Mouse (Mus musculus) CD4-positive, CD25-positive, alpha-beta regulatory T cell, adult 4 months (primary cell): Measurements from ENCODE around the gene Spata13. TPM values are rescaled to one million over a fixed set of nuclear protein-coding genes. Genes with fewer than 3 reads are reported as not detected.

Experiments used
- ATAC-seq: one replicate; pipeline ENCODE4 v1.8.0; 2017
- polyA plus RNA-seq, 2 experiments: library from polyadenylated mRNA; unstranded; fragments of 100-300 nt; shearing (Covaris generic); gene quantifications; one replicate each; pipeline ENCODE4 v1.2.1; 2017

The Spata13 gene
- 100 to 1,000 TPM in 1 of 2 experiments, 10 to 100 TPM in 1; 90.7 to 146 TPM for polyA plus RNA-seq

DNA sequence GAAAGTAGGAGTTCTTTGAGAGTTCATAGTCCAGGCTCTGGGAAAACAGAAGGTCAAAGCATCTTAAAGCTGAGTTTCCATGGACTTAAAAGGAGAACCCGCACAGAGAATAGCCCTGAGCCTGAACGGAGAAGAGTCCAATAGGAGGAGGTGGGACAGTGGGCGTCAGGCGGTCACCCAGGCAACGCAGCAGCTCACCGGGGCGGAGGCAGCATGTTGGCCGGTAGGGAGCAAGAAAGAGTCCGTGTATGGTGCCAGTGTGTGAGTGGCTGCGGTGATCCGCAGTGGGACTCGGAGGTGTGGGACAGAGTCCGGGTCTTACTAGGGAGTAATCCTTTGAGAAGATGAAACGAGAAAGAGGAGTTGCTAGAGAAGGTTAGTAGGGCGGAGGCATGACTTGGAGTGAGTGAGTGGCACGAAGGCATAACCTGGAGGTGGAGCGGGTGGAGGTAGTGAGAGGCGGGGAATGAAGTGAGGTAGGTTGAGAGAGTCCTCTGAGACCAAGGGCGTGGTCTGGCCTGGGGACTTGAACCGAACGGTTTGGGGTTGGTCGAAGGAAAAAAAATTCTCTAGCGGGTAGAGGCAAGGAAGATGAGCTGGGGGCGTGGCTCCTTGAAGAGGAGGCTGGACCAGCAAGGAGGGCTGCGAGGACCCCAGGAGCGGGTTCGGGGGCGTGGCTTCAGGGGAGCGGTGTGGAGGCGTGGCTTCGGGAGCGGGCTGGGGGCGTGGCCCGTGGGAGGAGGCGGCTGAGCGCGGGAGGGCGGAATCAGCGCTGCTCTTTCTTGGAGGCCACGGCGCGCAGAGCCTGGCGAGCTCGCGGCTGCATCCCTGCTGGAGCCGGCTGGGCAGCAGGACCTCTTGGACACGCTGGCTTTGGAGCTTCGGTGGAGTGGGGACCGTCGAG, at the start of gene Spata13:
Gene Spata13, plus strand, starts transcription at position 41 of the 904 bp plus-strand sequence.
- peak; percentile 88 for ATAC-seq

DNA sequence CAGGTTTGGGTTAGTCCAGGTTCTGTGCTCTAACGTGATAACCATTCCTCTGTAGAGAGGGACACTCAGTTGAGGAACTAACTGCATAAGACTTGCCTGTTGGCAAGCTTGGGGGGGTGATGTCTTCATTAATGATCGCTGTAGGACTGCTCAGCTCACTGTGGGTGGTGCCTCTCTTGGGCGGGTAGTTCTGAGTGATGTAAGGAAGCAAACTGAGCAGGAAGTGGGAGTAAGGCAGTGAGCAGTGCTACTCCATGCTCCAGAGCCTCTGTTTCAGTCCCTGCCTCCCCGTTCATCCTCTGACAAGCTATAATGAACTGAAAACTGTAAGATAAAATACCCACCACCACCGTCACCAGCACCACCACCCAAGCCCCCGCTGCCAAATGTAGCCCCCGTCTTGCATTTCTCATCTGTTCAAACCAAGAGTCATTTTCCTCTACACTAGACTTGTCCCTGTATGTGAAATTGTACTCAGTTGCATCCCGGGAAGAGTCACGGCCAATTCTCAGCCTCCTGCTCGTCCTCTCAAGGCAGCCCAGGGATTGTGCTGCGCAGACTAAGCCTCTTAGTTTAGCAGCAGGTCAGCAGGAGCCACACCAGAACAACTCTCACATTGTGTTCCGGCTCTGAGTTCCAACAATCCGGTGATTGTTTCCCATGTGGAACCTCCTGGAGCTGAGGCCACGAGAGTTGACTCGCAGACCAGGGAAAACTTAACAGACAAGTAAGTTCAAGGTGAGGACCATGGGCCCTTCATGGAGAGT, 46.9 kb upstream of the Spata13 start:
- ATAC-seq: no peak

DNA sequence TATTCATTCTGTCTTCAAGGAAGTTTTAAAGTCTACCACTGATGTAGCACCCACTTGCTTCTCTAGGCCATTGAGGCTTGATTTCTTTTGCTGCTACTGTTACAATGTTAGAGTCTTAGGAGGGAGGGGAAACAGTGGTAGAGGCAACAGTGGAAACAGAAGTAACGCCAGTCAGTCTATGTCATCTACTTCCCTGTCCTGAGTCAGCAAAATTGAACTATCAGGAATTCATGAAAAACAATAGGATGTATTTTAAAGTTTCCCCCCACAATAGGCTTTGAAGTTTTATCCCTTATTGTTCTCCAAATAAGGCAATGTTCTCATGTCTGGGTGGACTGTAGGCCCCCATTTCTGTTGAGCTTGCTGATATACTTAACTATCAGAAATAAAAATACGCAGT, 44.8 kb upstream of the Spata13 start:
- no peak for ATAC-seq

DNA sequence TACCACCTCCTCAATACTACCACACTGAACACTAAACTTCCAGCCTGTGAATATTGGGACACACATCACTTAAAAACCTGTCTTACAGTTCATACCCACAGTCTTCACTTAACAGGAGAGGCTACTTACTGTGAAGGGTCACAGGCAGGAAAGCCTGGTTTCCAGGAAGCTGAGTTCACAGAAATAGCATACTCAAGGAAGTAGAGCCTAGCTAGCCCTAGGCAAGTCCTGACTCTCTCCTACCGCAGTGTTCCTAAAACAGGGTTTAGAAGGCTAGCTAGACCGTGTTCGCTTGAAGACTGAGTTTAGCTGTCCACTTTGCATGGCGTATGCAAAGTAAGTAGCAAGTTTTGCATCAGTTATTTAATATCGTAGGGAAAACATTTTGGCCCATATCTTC, 41.5 kb upstream of the Spata13 start:
- no peak for ATAC-seq

DNA sequence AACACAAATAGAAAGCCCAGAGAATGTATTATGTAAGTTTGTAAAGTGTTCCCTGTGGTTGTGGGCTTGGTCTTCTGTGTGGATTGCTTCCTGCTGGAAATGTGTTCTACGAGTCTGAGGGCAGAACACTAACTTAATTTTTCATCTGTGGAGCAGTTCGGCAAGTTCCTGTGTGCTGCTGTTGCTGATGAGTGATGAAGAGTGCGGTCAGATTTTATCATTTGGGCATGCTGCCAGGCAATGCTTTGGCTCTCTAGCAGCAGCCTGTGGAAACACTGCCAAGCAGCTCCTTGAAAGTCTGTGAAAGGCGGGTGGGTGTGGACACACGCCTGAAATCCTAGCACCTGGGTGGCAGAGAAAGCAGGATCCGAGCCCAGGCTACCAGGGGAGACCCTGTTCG, 41.0 kb upstream of the Spata13 start:
- peak; percentile 76 for ATAC-seq

DNA sequence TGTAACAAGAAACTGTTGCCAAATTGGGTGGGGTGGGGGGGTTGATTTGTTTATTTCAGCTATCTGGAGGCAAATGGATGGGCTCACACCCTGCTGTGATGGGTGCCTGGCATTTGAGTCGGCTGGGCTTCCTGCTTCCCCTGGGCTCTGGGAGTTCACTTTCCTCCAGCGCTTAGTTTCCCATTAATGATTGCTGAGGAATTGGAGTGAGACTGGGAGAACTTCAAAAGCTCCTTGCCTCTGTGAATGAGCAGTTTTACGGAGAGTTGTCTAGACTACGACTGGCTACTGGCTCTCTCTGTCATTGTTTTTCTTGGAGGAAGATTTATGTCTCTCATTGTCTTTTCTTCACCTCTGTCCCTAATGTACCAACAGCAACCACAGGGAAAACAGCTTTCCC, 36.2 kb upstream of the Spata13 start:
- ATAC-seq: no peak

DNA sequence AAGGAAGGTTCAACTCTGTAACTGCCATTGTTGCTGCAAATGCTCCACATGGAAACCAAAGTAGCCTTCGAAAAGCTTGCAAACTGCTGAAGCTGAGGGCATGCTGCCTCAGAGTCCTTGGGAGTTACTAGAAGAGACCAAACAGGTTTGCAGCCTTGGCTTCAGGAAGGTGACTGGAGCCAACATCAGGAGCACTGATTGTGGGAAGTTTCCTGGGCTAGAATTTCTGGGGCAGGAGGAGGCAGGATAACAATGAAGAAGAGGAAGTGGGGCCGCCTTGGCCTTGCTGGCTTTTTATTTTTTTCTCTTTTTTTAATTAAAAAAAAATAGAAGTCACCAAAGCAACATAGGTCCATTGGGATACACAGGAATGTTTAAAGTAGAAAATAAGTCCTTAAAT, 34.8 kb upstream of the Spata13 start:
- ATAC-seq: no peak

DNA sequence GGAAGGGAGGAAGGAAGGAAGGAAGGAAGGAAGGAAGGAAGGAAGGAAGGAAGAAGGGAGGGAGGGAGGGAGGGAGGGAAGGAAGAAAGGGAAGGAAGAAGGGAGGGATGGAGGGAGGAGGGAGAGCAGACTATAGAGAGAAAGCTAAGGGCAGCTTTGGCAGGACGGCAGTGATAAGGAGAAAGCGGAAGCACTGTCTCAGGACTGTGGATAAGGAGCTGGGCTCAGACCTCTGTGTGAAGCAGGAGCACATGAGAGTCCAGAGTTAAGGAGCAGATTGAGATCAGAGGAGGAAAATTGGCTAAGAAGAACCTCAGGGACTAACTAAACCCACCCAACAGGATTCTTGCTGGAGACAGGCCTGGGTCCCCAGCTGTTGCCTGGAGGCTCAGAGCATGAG, 28.2 kb upstream of the Spata13 start:
- no peak for ATAC-seq

DNA sequence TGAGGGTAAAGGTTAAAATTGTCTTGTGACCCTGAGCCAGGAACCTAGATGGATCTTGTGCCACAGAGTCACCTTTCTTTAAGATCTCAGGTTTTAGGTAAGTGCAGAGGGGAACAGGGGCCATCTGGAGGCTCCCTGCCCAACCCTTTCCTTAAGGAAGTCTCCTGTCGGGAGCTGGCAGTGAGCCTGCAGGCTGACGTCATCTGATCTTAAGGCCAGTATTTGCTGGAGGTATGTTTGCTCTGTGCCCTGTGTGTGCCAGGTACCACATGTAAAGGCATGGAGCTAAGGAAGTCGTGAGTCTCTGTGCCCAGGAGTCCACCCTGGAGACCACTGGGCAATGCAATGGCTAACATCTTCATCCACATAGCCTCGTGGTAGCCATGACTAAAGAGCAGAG, 27.6 kb upstream of the Spata13 start:
- no peak for ATAC-seq

DNA sequence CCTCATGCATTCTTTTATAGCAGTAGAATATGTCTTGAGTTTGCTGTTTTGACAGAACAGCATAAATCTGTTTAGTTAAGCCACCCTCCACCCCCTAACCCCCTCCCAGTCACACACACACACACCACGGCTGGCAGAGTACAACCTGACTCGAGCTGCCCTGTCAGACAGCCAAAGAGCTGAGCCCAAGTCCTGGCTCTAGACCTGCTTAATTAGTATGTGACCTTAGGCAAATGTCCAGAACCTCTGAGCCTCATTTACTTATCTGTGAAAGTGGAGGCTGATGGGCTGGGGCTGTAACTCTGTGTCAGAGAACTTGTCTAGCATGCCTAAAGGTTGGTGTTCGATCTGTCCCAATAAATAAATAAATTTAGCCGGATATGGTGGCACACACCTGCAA, 26.1 kb upstream of the Spata13 start:
- no peak for ATAC-seq

DNA sequence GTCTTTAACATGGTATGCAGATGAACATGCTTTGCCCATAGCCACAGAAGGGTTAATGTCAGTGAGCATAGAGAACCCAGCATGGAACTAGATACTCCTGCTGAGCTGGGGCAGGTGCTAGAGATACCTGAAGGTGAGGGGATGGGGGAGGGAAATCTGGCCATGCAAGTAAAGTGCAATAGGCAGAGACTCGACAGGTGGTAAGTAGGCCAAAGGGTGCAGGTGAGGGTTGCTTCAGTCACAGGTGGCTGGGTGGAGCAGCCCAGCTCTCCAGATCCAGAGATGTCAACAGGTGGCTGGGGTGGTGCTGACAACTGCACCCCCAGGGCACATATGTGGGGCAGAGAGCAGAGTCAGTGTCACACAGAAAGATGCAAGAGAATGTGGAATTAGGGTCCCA, 24.6 kb upstream of the Spata13 start:
- no peak for ATAC-seq

DNA sequence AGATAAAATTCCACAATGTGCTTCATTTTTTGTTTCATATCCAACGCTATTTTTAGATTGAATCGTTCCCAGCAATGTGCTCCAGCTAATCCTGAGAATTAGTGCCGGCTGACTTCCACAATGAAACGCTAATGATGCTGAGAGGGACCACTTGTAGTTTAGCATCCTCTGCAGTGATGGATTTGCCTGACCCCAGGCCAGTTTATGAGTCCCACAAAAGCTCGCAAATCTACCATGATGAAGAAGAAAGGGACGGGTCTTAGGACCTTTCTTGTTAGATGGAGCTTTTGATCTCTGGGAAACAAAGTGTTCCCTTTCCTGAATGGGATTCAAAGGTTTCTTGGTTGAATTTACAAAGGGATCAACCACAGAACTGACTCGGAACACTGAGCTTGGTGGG, 21.1 kb upstream of the Spata13 start:
- ATAC-seq: no peak

DNA sequence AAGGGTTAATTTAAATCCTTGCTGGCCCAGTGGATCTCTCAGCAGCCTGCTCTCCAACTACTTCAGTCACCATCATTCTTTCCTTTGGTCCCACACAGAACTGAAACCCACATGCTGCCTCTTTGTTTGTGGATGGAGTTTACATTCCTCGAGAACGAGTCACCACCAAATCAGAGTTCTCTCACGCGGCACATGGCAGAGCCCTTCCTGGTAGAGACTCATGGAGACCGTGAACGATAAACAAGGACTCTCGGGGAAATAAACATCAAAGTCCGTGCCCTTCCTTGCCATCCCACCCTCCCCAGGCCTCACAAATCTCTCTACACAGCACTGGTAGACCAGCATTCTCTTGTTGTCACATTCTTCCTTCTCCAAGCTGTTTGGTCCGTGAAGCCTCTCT, 12.7 kb upstream of the Spata13 start:
- ATAC-seq: no peak

DNA sequence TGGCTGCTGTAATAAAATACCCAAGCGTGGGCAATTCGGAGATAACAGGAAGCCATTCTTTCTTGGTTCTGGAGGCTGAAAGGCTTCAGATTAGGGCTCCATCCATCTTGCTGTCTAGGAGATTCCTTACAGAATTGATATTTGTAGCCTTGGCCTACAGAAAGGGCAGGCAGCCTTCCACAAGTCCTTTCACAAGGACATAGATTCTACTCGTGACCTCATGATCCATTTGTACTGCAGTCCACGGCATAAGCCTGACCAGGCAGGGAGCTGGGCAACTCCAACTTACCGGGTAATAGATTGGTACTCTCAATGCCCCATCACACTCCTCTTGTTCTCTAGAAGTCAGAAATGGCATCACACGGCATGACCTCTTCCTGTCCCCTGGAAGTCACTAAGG, 8.3 kb upstream of the Spata13 start:
- ATAC-seq: no peak

DNA sequence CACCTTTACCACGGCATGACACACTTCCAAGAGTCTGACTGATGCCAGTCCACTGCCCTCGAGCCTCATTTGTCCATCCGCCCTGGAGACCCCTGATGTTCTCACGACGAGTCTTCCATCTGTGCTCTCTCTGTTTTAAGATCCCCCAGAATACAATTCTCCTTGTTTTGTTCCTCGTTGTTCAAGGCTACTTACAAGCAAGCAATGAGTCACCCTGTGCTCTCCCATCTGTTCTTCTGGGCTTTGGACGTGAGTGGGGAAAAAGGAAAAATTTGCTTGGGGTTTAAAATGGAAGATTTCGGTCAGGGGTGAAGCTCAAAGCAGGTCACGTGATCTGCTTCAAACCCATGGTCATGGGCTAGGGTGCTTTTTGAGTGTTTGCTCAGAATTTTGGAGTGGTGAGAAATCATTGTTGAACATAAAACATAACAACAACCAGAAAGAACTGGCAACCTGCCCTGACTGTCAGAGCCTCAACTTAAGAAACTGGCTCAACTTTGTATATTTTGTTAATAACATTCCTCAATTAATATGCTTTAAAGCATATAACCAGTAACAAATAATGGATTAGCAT, 3.8 kb upstream of the Spata13 start:
- ATAC-seq: no peak

DNA sequence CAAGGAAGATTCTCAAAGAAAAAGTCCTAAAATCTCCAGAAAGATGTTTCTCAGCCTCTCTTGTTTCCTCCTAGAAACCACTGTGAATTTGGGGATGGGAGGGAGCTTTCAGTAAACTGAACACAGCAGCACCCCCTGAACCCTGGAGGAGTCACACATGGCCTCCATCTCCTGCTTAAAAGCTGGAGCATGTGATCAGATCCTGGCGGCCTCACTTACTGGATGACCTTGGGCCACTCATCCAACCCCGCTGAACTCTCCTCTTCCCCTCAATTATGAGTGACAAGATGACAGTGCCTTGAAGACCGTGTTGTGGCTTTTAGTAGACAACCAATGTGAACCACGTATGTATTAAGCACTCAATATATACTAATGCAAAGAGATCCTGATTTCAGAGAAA, 2.8 kb upstream of the Spata13 start:
- ATAC-seq: no peak

DNA sequence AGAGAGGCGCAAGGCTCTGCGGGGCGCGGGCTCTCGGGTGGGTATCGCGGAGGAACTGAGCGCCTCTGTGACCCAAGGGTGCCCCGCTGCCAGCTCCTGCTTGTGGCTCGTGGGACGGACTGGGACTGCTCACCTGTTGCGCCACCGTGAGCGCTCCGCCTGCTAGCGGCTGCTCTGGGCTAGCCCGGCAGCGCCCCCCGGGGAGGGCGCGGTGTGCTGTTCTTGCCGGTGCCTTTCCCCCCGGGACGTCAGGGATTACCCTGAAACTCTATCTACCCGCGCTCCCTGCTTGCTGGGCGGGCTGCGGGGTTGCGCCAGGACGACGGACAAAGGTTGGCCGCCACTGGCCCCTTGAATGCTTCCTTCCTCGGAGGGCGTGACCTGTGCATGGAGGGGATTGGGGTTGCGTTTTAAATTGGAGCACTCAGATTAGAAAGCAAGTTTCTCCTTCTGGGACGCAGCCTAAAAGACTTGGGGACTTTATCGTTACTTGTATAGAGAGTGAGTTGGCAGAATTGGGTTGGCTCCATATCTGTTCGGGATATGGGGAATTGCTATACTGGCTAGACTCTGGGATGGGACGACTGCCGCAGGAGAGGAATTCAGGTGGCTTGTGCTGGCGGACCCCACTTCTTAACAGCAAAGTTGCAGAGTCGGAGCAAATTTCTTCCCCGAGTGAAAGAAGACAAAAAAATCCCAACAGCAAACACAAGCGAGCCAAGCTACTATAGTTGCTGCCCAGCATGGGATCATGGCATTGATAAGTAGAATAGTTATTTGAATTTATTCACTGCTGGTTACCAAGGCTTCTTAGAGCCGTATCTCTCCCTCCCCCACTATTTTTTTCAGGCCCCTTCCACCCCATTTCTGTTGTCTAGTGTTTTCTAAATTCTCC, 1.3 kb downstream of the Spata13 start:
- peak; percentile 35 for ATAC-seq

DNA sequence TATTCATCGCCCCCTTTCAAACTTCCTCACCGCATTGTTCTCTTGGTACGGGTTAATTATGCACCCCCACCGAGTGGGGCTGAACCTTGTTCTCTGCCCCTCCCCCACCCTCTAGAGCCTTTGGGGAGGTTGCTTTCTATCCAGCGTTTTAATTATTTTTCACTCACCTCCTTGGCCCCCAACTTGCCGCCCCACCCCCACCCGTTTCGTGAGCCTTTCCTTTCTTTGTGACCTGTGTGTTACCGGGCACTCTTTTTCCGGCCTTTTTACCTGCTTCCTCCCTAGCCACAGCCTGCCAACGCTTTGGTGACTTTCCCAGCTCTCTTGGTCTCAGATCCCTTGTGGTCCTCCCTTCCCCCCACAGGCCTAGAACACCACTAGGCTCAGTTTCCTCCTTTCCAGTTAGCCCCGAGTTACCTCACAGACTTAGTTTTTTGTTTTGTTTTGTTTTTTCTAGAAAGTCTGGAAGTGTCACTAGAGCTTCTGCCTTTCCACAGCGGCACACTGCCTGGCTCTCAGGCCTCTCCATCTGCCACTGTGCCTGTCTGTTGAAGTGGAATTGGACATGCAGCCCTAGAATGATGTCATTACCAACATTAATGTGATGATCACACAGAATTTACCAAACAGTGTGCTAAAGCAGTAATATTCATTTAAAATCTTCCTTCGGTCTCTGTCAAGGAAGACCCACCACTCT, 2.3 kb downstream of the Spata13 start:
- ATAC-seq: no peak

DNA sequence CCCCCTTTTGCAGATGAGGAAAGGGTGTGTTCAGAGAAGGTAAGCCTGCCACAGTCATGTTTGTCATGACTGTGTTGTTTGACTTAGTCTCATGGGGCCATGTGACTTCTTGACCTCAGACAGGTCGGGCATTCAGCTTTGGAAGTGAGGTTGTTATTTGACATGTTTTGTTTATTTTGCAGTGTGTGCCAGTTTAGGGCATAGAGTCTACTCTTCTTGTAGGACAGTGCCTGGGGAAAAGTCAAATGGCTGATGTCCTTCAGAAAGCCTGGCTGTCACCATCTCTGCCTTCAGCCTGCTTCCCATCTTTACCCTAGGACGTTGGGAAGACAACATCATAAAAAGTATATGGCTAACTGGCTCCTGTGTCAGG, 2.8 kb downstream of the Spata13 start:
- no peak for ATAC-seq

DNA sequence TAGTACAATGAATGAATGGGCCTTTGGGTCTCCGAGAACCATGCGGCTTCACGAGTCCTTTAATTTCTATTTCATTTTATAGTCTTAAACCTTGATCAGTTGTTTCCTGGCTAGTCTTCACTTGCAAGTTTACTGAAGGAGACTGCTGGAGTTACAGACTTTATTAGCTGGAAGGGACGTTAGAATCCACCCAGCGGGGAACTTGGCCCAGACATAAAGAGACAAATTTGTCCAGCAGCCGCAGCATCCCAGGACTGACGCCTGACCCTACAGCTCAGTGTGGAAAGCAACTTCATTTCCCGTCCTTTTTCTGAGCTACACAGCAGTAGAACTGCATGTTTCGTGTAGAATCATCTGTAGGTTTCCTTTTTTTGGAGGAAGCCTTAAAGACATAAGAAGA, 3.2 kb downstream of the Spata13 start:
- no peak for ATAC-seq

DNA sequence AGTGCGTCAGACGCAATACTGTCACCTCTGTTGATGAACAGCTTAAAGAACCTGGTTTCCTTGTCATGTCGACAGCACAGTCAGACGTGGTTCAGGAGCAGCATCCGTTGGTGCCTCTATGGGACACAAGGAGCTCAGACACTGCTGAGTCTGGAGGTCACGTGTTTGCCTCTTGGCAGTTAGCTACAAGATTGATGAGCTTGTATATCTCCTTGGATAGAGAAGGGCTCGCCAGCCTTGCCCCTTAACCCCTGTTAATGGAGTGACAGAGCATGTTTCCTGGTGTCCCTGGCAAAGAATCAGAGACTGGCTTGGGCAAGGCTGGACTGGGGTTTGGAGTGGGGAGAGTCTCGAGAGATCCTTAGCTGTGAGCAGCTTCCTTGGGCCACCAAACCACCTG, 4.4 kb downstream of the Spata13 start:
- no peak for ATAC-seq

DNA sequence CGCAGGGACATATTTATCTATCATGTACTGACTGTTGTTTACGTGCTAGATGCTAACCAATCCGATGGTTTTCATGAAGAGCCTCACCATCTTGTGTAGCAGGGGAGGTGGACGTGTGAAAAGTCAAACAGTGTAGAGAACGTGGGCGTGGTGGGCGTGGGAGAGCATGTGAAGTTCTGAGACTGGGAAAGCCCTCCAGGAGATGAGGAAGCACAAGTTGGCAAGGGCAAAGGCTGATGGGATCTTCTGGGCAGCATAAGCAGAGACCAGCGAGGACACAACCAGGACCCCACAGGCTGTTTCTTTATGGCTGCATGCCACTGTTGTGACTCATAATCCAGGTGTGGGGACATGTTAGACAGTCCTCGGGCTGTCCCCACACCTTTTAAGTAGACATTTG, 5.4 kb downstream of the Spata13 start:
- ATAC-seq: no peak
